ENCODE assay signal across 9 mouse cellular contexts in genomic region chr2:144369020-144369421, GRCm38 (mm10). TPM values are rescaled to one million over a fixed set of nuclear protein-coding genes. Genes with fewer than 3 reads are reported as not detected.
DNase-seq lines count a peak whose midpoint lies in the region; ATAC-seq lines count a peak whose summit lies in the region.
"Had no signal": no experiment of that assay in that cellular context is flagged by ENCODE, and none has a peak within 500 bp of the region (broad histone marks: within the 10 kb centered on the region; RNA-seq: fewer than 3 reads in every experiment).

No protein-coding gene starts in this region.

- peak; percentile 84 for ATAC-seq in limb, embryonic 11.5 days (ENCODE audit: insufficient number of reproducible peaks, low FRiP score, low TSS enrichment, low read depth)
- ATAC-seq in neural tube, embryonic 15.5 days (ENCODE audit: low FRiP score), result peak; percentile 88

- WGBS in forebrain, embryonic 10.5 days, result 0% methylated on average over 43 of the region's 43 CpGs
- WGBS in limb, embryonic 11.5 days, result under 1% methylated on average over 43 of the region's 43 CpGs
- WGBS in neural tube, embryonic 15.5 days, result under 1% methylated on average over 28 of the region's 43 CpGs

- no peaks in the 10 kb centered on the region for H3K9me3 ChIP-seq in forebrain, embryonic 10.5 days
- no peaks in the 10 kb centered on the region for H3K9me3 ChIP-seq in limb, embryonic 11.5 days (ENCODE audit: control insufficient read depth, low read length)
- no peaks in the 10 kb centered on the region for H3K9me3 ChIP-seq in neural tube, embryonic 15.5 days (replicated peaks)

- peak; percentile 78 for DNase-seq in gastrocnemius, postnatal 10 days
- no peak for DNase-seq in gastrocnemius, adult 8-10 months (ENCODE audit: low spot score in 2 of 2)
- DNase-seq in thymus, adult 18-20 months, result peak; percentile 75 to 77
- DNase-seq in thymus, postnatal 4 days, result no peak
- no peak for DNase-seq in forebrain, embryonic 10.5 days (ENCODE audit: extremely low spot score, low spot score)
- DNase-seq in limb, embryonic 11.5 days (ENCODE audit: low spot score), result no peak
- DNase-seq in right cerebral cortex, postnatal 4 days, result no peak

- peak overlapping the region; percentile 89 for H3K4me3 ChIP-seq in forebrain, embryonic 10.5 days
- H3K4me3 ChIP-seq in limb, embryonic 11.5 days (ENCODE audit: low read depth, low read length), result peak overlapping the region; percentile 91
- H3K4me3 ChIP-seq in neural tube, embryonic 15.5 days (replicated peaks), result peak overlapping the region; percentile 88

- no peaks in the 10 kb centered on the region for H3K27me3 ChIP-seq in forebrain, embryonic 10.5 days (ENCODE audit: poor library complexity, severe bottlenecking)
- no peaks in the 10 kb centered on the region for H3K27me3 ChIP-seq in limb, embryonic 11.5 days (ENCODE audit: control insufficient read depth, insufficient read depth, low read length)
- no peaks in the 10 kb centered on the region for H3K27me3 ChIP-seq in neural tube, embryonic 15.5 days (replicated peaks)

- H3K9ac ChIP-seq in limb, embryonic 11.5 days (ENCODE audit: low read length), result peak overlapping the region; percentile 93
- H3K9ac ChIP-seq in neural tube, embryonic 15.5 days (replicated peaks), result peak overlapping the region; percentile 83

- H3K4me1 ChIP-seq in forebrain, embryonic 10.5 days, result peaks cover 19% of the 10 kb centered on the region
- no peaks in the 10 kb centered on the region for H3K4me1 ChIP-seq in limb, embryonic 11.5 days (ENCODE audit: control insufficient read depth, insufficient read depth, low read length)
- peaks cover 26% of the 10 kb centered on the region for H3K4me1 ChIP-seq in neural tube, embryonic 15.5 days

- peak overlapping the region; percentile 69 for H3K4me2 ChIP-seq in limb, embryonic 11.5 days (ENCODE audit: low read depth, severe bottlenecking)
- peak overlapping the region; percentile 72 for H3K4me2 ChIP-seq in neural tube, embryonic 15.5 days

- H3K36me3 ChIP-seq in forebrain, embryonic 10.5 days (replicated peaks), result peaks cover 21% of the 10 kb centered on the region
- H3K36me3 ChIP-seq in limb, embryonic 11.5 days (ENCODE audit: control insufficient read depth, insufficient read depth, low read length), result peaks cover 4% of the 10 kb centered on the region
- peaks cover 10% of the 10 kb centered on the region for H3K36me3 ChIP-seq in neural tube, embryonic 15.5 days

- peak overlapping the region; percentile 99 for H3K27ac ChIP-seq in forebrain, embryonic 10.5 days
- H3K27ac ChIP-seq in limb, embryonic 11.5 days (replicated peaks; ENCODE audit: low read depth, low read length), result peak overlapping the region; percentile 89
- peak overlapping the region; percentile 97 for H3K27ac ChIP-seq in neural tube, embryonic 15.5 days (replicated peaks)

RNA-seq across cellular contexts. Expression of gene Pet117, which starts 0.2 kb away (rescaled TPM):
- 1 to 10 TPM; 3.2 to 9.1 TPM for total RNA-seq in gastrocnemius, postnatal 10 days (2021)
- 1 to 10 TPM; 2.1 to 8.4 (median 5.7) TPM for total RNA-seq in gastrocnemius, adult 8-10 months (2022)
- 0.81 TPM in 1 of 2 replicates, not detected in the other for polyA plus RNA-seq in forebrain, embryonic 10.5 days (2016; fragmentation: Nextera tagmentation; extraction: Ambion mirVana)
- 1.7 TPM in 1 of 2 replicates, not detected in the other for polyA plus RNA-seq in limb, embryonic 11.5 days (2014; fragmentation: Nextera tagmentation; extraction: Ambion mirVana)
- polyA plus RNA-seq in neural tube, embryonic 15.5 days (2015; fragmentation: Nextera tagmentation; extraction: Ambion mirVana), result 1.4 TPM in 1 of 2 replicates, not detected in the other

RNA-seq across cellular contexts. Expression of gene Kat14, which starts 0.2 kb away (rescaled TPM):
- 10 to 100 TPM; 21.9 to 22.3 TPM for total RNA-seq in gastrocnemius, postnatal 10 days (2021)
- 10 to 100 TPM; 19.3 to 28.7 (median 23.0) TPM for total RNA-seq in gastrocnemius, adult 8-10 months (2022)
- polyA plus RNA-seq in forebrain, embryonic 10.5 days (2016; fragmentation: Nextera tagmentation; extraction: Ambion mirVana), result 64.7 and 65.7 TPM in 2 replicates
- 43.9 and 47.8 TPM in 2 replicates for polyA plus RNA-seq in limb, embryonic 11.5 days (2014; fragmentation: Nextera tagmentation; extraction: Ambion mirVana)
- 24.3 and 25.6 TPM in 2 replicates for polyA plus RNA-seq in neural tube, embryonic 15.5 days (2015; fragmentation: Nextera tagmentation; extraction: Ambion mirVana)

RNA-seq across cellular contexts. Expression of gene Ovol2, which starts 37.1 kb away (rescaled TPM):
- not detected for total RNA-seq in gastrocnemius, postnatal 10 days (2021)
- total RNA-seq in gastrocnemius, adult 8-10 months (2022), result not detected
- 0.20 and 0.36 TPM in 2 replicates for polyA plus RNA-seq in forebrain, embryonic 10.5 days (2016; fragmentation: Nextera tagmentation; extraction: Ambion mirVana)
- 0.53 and 0.55 TPM in 2 replicates for polyA plus RNA-seq in limb, embryonic 11.5 days (2014; fragmentation: Nextera tagmentation; extraction: Ambion mirVana)
- 0.11 TPM in 1 of 2 replicates, not detected in the other for polyA plus RNA-seq in neural tube, embryonic 15.5 days (2015; fragmentation: Nextera tagmentation; extraction: Ambion mirVana)
- total RNA-seq: adrenal gland, adult 18-20 months had no signal

Comparison
In these comparisons a context has a peak if more than half of its experiments do, and no peak if none do; other contexts are left out.
1. DNase-seq: peak in gastrocnemius, postnatal 10 days (single experiment) and thymus, adult 18-20 months (2 of 2); none in gastrocnemius, adult 8-10 months (0 of 2), thymus, postnatal 4 days (single experiment), forebrain, embryonic 10.5 days (single experiment), limb, embryonic 11.5 days (single experiment) and right cerebral cortex, postnatal 4 days (single experiment).
2. Peak in every context shown above with its lines, with median percentiles within 50 percentile points of each other: H3K27ac ChIP-seq and H3K4me3 ChIP-seq.